Mouse (Mus musculus): ENCODE data around the gene Atg5. TPM values are rescaled to one million over a fixed set of nuclear protein-coding genes. Genes with fewer than 3 reads are reported as not detected.
"Not testable (repeated sequence)": the region's sequence is repeated elsewhere in the genome, so short reads cannot be mapped to it uniquely, and the experiment has no call there.

Atg5 gene
- 46.7 and 50.6 TPM in 2 replicates for polyA plus RNA-seq (2016; fragmentation: Nextera tagmentation; extraction: Ambion mirVana)

GRCm38 (mm10) chr10:44268145-44268860 is at the start of gene Atg5:
Atg5 (plus strand) TSS chr10:44268358.
- peaks cover 22% of the 10 kb centered on the region for H3K4me1 ChIP-seq
- H3K36me3 ChIP-seq = peaks cover 9% of the 10 kb centered on the region; the same call in 1 of the 2 replicates
- H3K27ac ChIP-seq = peak within 1 kb of the TSS; percentile 93
- peak within 1 kb of the TSS; percentile 86 for H3K9ac ChIP-seq
- peak within 1 kb of the TSS; percentile 80 for H3K4me2 ChIP-seq (replicated peaks)
- H3K27me3 ChIP-seq = no peaks in the 10 kb centered on the region
- peak within 1 kb of the TSS; percentile 81 for H3K4me3 ChIP-seq
- WGBS = under 1% methylated on average over 62 of the region's 63 CpGs
- H3K9me3 ChIP-seq (replicated peaks) = no peaks in the 10 kb centered on the region
- peak; percentile 99 for ATAC-seq (ENCODE audit: low FRiP score)

DNA sequence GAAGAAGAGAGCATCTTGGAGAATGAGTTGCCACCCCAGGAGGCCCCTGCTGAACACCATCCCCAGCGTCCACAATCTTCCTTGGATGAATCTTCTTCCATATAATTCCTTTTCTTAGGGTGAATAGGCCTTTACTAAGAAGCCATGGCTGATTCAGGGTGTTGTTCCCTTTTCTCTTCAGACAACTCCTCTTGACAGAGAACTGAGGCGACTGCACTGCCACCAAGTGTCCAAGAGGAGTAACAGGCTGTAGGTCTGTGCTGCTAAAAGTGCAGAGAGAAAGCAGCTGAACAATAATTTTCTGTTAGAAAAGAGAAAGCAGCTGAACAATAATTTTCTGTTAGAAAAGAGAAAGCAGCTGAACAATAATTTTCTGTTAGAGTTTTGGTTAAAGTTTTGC is 49.1 kb upstream of the Atg5 start:
- ATAC-seq (ENCODE audit: low FRiP score); H3K9ac ChIP-seq; H3K27ac ChIP-seq; H3K9me3 ChIP-seq (replicated peaks); H3K4me3 ChIP-seq; H3K36me3 ChIP-seq; H3K4me1 ChIP-seq; H3K4me2 ChIP-seq (replicated peaks); H3K27me3 ChIP-seq: not testable (repeated sequence)
- 4% methylated on average over 2 of the region's 2 CpGs for WGBS

GRCm38 (mm10) chr10:44224345-44224744 is 43.8 kb upstream of the Atg5 start:
- H3K4me3 ChIP-seq = no peak overlapping the region
- ATAC-seq (ENCODE audit: low FRiP score) = no peak
- WGBS = 92% methylated on average over 9 of the region's 9 CpGs

GRCm38 (mm10) chr10:44233351-44233750 is 34.8 kb upstream of the Atg5 start:
- H3K27me3 ChIP-seq; ATAC-seq (ENCODE audit: low FRiP score); H3K9me3 ChIP-seq (replicated peaks); H3K4me1 ChIP-seq; H3K36me3 ChIP-seq; H3K4me2 ChIP-seq (replicated peaks); H3K4me3 ChIP-seq; H3K27ac ChIP-seq; H3K9ac ChIP-seq: not testable (repeated sequence)
- WGBS = 8% methylated on average over 1 of the region's 1 CpGs

More at GRCm38 (mm10) chr10:44224345-44224744, 43.8 kb upstream of the Atg5 start:
- H3K27ac ChIP-seq = no peak overlapping the region
- no peaks in the 10 kb centered on the region for H3K4me1 ChIP-seq
- no peaks in the 10 kb centered on the region for H3K27me3 ChIP-seq
- no peak overlapping the region for H3K9ac ChIP-seq
- H3K36me3 ChIP-seq = no peaks in the 10 kb centered on the region
- H3K9me3 ChIP-seq (replicated peaks) = no peaks in the 10 kb centered on the region
- H3K4me2 ChIP-seq (replicated peaks) = no peak overlapping the region

- not testable (repeated sequence) for ATAC-seq (ENCODE audit: low FRiP score); H3K4me1 ChIP-seq; H3K27ac ChIP-seq; H3K9ac ChIP-seq; H3K27me3 ChIP-seq; H3K36me3 ChIP-seq; H3K4me3 ChIP-seq; H3K9me3 ChIP-seq (replicated peaks); H3K4me2 ChIP-seq (replicated peaks)
- 39% methylated on average over 7 of the region's 7 CpGs for WGBS
Observed at GRCm38 (mm10) chr10:44235298-44235697, 32.9 kb upstream of the Atg5 start.

DNA sequence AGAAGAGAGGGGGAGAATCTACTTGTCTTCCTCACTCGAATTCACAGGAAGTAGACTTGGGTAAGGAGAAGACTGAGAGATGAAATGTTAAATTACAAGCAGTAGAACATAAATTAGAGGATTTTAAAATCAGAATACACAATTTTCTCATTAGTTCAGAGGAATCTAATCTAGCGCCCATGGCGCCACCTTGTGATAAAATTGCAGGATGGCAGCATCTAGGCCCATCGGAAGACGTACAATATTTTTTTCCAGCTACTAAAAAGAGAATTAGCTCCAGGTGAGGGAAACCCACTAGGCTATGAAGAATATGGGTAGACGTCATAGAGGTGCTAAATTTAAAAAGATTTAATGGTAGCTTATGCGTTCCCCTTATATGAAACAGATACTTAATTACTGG is 11.5 kb upstream of the Atg5 start:
- no peaks in the 10 kb centered on the region for H3K4me1 ChIP-seq
- H3K9me3 ChIP-seq (replicated peaks) = no peaks in the 10 kb centered on the region
- 36% methylated on average over 7 of the region's 7 CpGs for WGBS
- H3K27ac ChIP-seq = no peak overlapping the region
- no peaks in the 10 kb centered on the region for H3K27me3 ChIP-seq
- no peak for ATAC-seq (ENCODE audit: low FRiP score)
- H3K4me3 ChIP-seq = no peak overlapping the region
- H3K4me2 ChIP-seq (replicated peaks) = no peak overlapping the region
- no peak overlapping the region for H3K9ac ChIP-seq
- H3K36me3 ChIP-seq = no peaks in the 10 kb centered on the region

DNA sequence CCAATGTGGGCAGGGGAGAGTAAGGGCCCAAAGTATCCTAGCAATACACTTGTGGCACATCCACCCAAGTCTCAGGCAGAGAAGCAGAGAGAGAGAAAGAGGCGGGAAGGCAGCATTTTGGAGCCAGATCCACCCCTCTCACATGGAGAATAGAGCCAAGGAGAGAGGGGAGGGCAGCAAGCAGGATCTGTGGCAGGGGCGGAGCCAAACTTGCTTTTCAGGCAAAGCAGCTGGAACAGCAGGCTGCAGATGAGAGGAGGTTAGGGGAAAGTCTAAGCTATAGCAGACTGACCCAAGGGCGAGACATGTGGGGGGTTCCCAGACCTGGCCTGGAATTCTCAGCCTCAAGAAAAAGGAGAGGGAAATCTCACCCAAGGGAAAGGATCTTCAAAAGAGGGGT is 2.3 kb upstream of the Atg5 start:
- H3K4me1 ChIP-seq = peaks cover 22% of the 10 kb centered on the region
- H3K27ac ChIP-seq = no peak overlapping the region
- H3K36me3 ChIP-seq = peaks cover 9% of the 10 kb centered on the region; the same call in 1 of the 2 replicates
- 64% methylated on average over 3 of the region's 3 CpGs for WGBS
- no peak for ATAC-seq (ENCODE audit: low FRiP score)
- H3K27me3 ChIP-seq = no peaks in the 10 kb centered on the region
- no peak overlapping the region for H3K4me2 ChIP-seq (replicated peaks)
- H3K9ac ChIP-seq = no peak overlapping the region
- H3K9me3 ChIP-seq (replicated peaks) = no peaks in the 10 kb centered on the region
- H3K4me3 ChIP-seq = no peak overlapping the region

DNA sequence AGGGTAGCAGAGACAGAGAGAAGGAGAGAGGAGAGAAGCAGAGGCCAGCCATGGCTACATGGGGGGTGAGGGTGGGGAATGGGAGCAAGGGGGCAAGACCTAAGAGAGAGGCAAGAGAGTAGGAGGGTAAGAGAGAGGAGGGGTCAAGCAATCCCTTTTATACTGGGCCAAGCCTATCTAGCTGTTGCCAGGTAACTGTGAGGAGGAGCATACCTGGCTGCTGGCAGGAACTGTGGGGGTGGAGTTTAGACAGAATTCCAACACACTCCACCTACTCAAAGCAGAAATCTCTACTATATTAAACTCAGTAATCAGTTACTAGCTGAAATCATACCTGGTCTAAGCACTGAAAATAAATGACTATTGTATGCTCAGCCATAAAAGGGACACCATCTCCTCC is 1.6 kb upstream of the Atg5 start:
- Histone ChIP-seq H3K9me3 (replicated peaks) (no peaks in the 10 kb centered on the region), H3K4me3 (no peak overlapping the region), H3K4me2 (replicated peaks) (no peak overlapping the region; the same call in 1 of the 2 replicates)

DNA sequence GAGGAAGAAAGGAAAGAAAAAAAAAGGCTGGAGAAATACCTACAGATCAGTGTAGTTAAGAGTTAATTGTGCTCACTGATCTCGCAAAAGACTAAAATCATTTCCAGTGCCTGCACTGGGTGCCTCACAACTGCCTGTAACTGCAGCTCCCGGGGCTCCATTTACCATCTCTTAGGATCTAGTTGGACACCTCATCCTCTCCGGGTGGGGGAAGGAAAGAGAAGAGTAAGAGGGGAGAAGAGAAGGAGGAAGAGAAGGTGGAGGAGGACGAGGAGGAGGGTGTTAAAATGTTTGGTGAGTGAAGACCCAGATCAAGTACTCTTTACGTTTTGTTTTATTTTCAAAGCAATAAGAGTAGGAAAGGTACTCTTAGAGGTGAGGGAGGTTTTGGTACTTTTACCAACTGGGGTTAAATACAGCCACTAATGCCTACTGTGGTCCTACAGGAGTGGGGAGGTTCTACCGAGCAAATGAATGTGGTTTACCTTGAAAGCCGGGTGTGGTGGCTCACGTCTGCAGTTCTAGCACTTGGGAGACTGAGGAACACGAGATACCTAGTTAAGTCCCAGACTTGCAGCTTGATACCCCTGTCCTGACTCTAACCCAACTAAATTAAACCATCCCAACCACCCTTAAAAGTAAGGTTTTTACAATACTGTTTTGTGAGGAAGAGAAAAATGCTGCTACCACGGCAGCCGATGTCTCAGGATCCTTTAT is 574 bp upstream of the Atg5 start:
- 11% methylated on average over 11 of the region's 11 CpGs for WGBS
- peak overlapping the region; percentile 81 for H3K4me3 ChIP-seq
- peaks cover 9% of the 10 kb centered on the region; the same call in 1 of the 2 replicates for H3K36me3 ChIP-seq
- H3K27ac ChIP-seq = peak overlapping the region; percentile 93; the same call in 1 of the 2 replicates
- H3K4me2 ChIP-seq (replicated peaks) = peak overlapping the region; percentile 80
- ATAC-seq (ENCODE audit: low FRiP score) = peak; percentile 53
- H3K27me3 ChIP-seq = no peaks in the 10 kb centered on the region
- peak overlapping the region; percentile 86 for H3K9ac ChIP-seq
- peaks cover 22% of the 10 kb centered on the region for H3K4me1 ChIP-seq
- H3K9me3 ChIP-seq (replicated peaks) = no peaks in the 10 kb centered on the region

More for the DNA sequence above, 1.6 kb upstream of the Atg5 start:
- H3K9ac ChIP-seq = no peak overlapping the region
- peaks cover 9% of the 10 kb centered on the region; the same call in 1 of the 2 replicates for H3K36me3 ChIP-seq
- H3K4me1 ChIP-seq = peaks cover 22% of the 10 kb centered on the region
- no peaks in the 10 kb centered on the region for H3K27me3 ChIP-seq
- ATAC-seq (ENCODE audit: low FRiP score) = no peak
- no peak overlapping the region for H3K27ac ChIP-seq

DNA sequence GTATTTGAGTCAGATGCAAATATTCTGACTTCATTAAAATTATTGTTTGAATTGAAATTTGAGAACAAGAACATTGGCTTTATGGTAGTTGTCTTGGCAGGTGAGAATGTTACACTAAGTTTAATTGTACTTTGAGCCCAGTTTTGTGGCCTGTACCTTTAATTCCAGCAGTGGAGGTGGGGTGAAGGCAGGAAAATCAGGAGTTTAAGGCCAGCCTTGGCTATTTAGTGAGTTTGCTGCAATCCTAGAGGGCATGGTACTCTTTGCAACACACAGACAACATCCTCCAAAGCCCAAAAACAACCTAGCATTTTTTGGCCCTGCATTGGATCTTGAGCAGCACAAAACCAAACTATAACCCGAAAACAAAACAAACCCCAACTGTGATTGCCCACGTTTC is 1.1 kb downstream of the Atg5 start:
- ATAC-seq (ENCODE audit: low FRiP score) = no peak
- peak overlapping the region; percentile 80 for H3K4me2 ChIP-seq (replicated peaks)
- peaks cover 9% of the 10 kb centered on the region; the same call in 1 of the 2 replicates for H3K36me3 ChIP-seq
- H3K4me1 ChIP-seq = peaks cover 22% of the 10 kb centered on the region
- no peak overlapping the region; the same call in 1 of the 2 replicates for H3K9ac ChIP-seq
- no peak overlapping the region for H3K27ac ChIP-seq
- 66% methylated on average over 2 of the region's 2 CpGs for WGBS
- H3K4me3 ChIP-seq = peak overlapping the region; percentile 81
- H3K9me3 ChIP-seq (replicated peaks) = no peaks in the 10 kb centered on the region
- no peaks in the 10 kb centered on the region for H3K27me3 ChIP-seq

- H3K27ac ChIP-seq = no peak overlapping the region
- H3K4me1 ChIP-seq = no peaks in the 10 kb centered on the region
- no peak overlapping the region for H3K4me3 ChIP-seq
- H3K36me3 ChIP-seq = peaks cover 12% of the 10 kb centered on the region
- H3K4me2 ChIP-seq (replicated peaks) = no peak overlapping the region
- WGBS = 92% methylated on average over 1 of the region's 1 CpGs
- H3K27me3 ChIP-seq = no peaks in the 10 kb centered on the region
- H3K9ac ChIP-seq = no peak overlapping the region
- no peak for ATAC-seq (ENCODE audit: low FRiP score)
- no peaks in the 10 kb centered on the region for H3K9me3 ChIP-seq (replicated peaks)
Observed at GRCm38 (mm10) chr10:44282323-44282722, 14.2 kb downstream of the Atg5 start.

DNA sequence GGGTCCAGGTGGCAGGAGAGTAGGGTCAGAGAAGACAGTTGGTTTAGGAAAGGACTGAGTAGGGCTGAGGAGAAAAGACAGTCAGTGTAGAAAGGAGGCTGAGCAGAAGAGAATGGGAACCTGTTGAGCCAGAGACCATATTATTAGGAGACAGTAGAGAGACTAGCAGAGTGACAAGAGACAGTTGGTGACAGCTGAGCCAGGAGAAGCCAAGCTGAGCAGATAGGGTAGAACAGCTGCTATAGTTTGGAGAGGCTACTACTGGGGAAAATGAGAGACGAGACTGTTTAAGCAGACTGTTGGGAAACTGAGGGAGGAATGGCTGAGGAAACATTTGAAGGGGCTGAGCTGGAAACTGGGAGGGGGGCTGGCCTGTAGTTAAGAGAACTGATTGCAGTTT is 16.9 kb downstream of the Atg5 start:
- Histone ChIP-seq H3K4me3 (no peak overlapping the region), H3K4me1 (no peaks in the 10 kb centered on the region), H3K36me3 (peaks cover 18% of the 10 kb centered on the region), H3K27ac (no peak overlapping the region), H3K4me2 (replicated peaks) (no peak overlapping the region), H3K27me3 (no peaks in the 10 kb centered on the region), H3K9ac (no peak overlapping the region), H3K9me3 (replicated peaks) (no peaks in the 10 kb centered on the region)
- 83% methylated on average over 1 of the region's 1 CpGs for WGBS
- no peak for ATAC-seq (ENCODE audit: low FRiP score)
